Mouse (Mus musculus) midbrain, embryonic 11.5 days (tissue): ENCODE measurements around the gene H1f0. TPM values are rescaled to one million over a fixed set of nuclear protein-coding genes. Genes with fewer than 3 reads are reported as not detected.
A peak's percentile ranks its signal among the peaks of the same experiment; 100 is the strongest.

Experiments used
- ATAC-seq: fragments of 200-750 bp; cut with Nextera tagmentation; 2 replicates; pipeline ENCODE4 v1.8.0; 2017; ENCODE audit warnings: moderate TSS enrichment, moderate library complexity; ENCODE audit not compliant: low FRiP score
- DNase-seq: peaks from one replicate; pipeline ENCODE4 v3.0.0; 2015; ENCODE audit warnings: low spot score; ENCODE audit errors: missing footprints
- H3K27ac ChIP-seq: fragments of 300-500 bp; sonication (generic); 2 replicates; pipeline ENCODE4 v1.5.1; 2014; ENCODE audit warnings: low read depth, low read length
- H3K27me3 ChIP-seq: fragments of 300-500 bp; sonication (generic); 2 replicates; pipeline ENCODE4 v1.6.1; 2014; ENCODE audit warnings: mild to moderate bottlenecking, low read length, moderate library complexity, mixed read lengths; ENCODE audit not compliant: control insufficient read depth, insufficient read depth
- H3K36me3 ChIP-seq: fragments of 300-500 bp; sonication (generic); 2 replicates; pipeline ENCODE4 v1.6.1; 2014; ENCODE audit warnings: mild to moderate bottlenecking, low read length, moderate library complexity, mixed read lengths; ENCODE audit not compliant: control insufficient read depth, insufficient read depth
- H3K4me1 ChIP-seq: fragments of 300-500 bp; sonication (generic); 2 replicates; pipeline ENCODE4 v1.6.1; 2014; ENCODE audit warnings: low read length; ENCODE audit not compliant: control insufficient read depth, insufficient read depth
- H3K4me2 ChIP-seq: fragments of 300-500 bp; sonication (generic); 2 replicates; pipeline ENCODE4 v1.6.1; 2014; ENCODE audit warnings: mild to moderate bottlenecking, moderate library complexity
- H3K4me3 ChIP-seq: fragments of 300-500 bp; sonication (generic); 2 replicates; pipeline ENCODE4 v1.5.1; 2014; ENCODE audit warnings: low read depth, low read length
- H3K9ac ChIP-seq: fragments of 300-500 bp; sonication (generic); 2 replicates; pipeline ENCODE4 v1.6.1; 2014; ENCODE audit warnings: low read length
- H3K9me3 ChIP-seq: fragments of 300-500 bp; sonication (generic); 2 replicates; pipeline ENCODE4 v1.6.1; 2016; ENCODE audit warnings: low read length; ENCODE audit not compliant: control insufficient read depth
- whole genome bisulfite sequencing: fragments of 180-500 bp; shearing (Covaris S2); extraction: QIAGEN DNeasy Blood & Tissue Kit; methylation state at CpG from one replicate; pipeline ENCODE4 v1.1.7; 2014; 5-methylcytosine and 5-hydroxymethylcytosine counted together
- polyA plus RNA-seq: library from polyadenylated mRNA; unstranded; fragments of >200 nt; fragmentation: Nextera tagmentation; extraction: Ambion mirVana; gene quantifications from 2 replicates; pipeline ENCODE4 v1.2.1, GENCODE M21; 2014

Gene H1f0
- polyA plus RNA-seq: 355 and 376 TPM in 2 replicates

DNA sequence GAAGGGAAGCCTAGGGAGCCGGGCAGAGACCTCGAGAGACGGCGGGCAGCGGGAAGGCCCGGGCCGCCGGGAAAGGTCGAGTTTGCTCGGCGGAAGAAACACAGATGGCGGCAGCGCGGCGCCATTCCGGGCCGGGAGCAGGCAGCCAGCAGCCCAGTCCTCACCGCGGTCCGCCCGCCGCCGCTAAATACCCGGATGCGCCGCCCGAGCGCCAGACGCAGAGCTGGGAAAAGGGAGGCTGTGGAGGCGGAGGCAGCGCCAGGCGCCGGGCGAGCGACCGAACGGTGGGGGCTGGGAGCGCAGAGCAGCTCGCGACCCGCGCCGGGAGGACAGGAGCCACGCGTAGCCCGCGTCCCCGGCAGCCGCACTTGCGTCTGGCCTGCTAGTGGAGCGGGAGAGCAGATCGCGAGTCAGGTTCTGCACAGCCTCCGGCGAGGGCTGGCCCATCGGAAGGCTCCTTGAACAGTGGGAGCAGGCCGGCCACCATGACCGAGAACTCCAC, at the start of gene H1f0:
Gene H1f0 (plus strand): TSS at position 214 of the 502 bp plus-strand sequence.
- DNase-seq: peak; percentile 100
- H3K27ac ChIP-seq: peak within 1 kb of the TSS; percentile 86
- H3K27me3 ChIP-seq: no peaks in the 10 kb centered on the region
- no peaks in the 10 kb centered on the region for H3K36me3 ChIP-seq
- H3K4me3 ChIP-seq: peak within 1 kb of the TSS; percentile 72
- H3K9ac ChIP-seq: peak within 1 kb of the TSS; percentile 100
- ATAC-seq: peak; percentile 83
- under 1% methylated on average over 53 of the region's 58 CpGs for WGBS
- H3K4me1 ChIP-seq: peaks cover 32% of the 10 kb centered on the region
- H3K9me3 ChIP-seq: no peaks in the 10 kb centered on the region
- H3K4me2 ChIP-seq: peak within 1 kb of the TSS; percentile 97

GRCm38 (mm10) chr15:78978875-78979274, 49.4 kb upstream of the H1f0 start:
- Histone ChIP-seq H3K4me2 (no peak overlapping the region), H3K4me1 (peaks cover 12% of the 10 kb centered on the region), H3K9me3 (no peaks in the 10 kb centered on the region), H3K27ac (no peak overlapping the region), H3K9ac (peak overlapping the region; percentile 4; the same call in 1 of the 2 replicates), H3K36me3 (no peaks in the 10 kb centered on the region), H3K4me3 (no peak overlapping the region), H3K27me3 (no peaks in the 10 kb centered on the region)
- DNase-seq: no peak
- no peak for ATAC-seq
- WGBS: 43% methylated on average over 4 of the region's 4 CpGs

DNA sequence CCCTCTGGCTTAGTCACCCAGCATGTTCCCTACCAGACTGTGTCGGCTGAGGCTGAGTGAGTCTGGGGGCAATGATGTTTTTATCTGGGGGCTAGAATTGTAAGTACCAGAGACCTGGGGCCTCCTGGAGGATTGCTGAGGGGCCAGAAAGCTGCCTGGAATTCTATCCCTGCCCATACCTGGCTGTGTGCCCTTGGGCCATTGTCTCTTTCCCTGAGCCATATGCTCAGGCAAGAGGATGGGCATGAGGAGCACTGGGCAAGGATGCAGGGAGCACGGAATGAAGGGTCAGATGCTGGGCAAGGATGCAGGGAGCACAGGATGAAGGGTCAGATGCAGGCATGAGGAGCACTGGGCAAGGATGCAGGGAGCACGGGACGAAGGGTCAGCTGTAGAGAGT, 48.2 kb upstream of the H1f0 start:
- H3K4me2 ChIP-seq: no peak overlapping the region
- no peak overlapping the region for H3K27ac ChIP-seq
- H3K4me3 ChIP-seq: no peak overlapping the region
- H3K9me3 ChIP-seq: no peaks in the 10 kb centered on the region
- peaks cover 18% of the 10 kb centered on the region for H3K4me1 ChIP-seq
- DNase-seq (no peak), ATAC-seq (no peak)
- H3K27me3 ChIP-seq: no peaks in the 10 kb centered on the region
- no peaks in the 10 kb centered on the region for H3K36me3 ChIP-seq
- 88% methylated on average over 4 of the region's 4 CpGs for WGBS
- H3K9ac ChIP-seq: no peak overlapping the region

- Histone ChIP-seq H3K4me2 (peak overlapping the region; percentile 95), H3K4me1 (peaks cover 18% of the 10 kb centered on the region), H3K4me3 (peak overlapping the region; percentile 63), H3K27me3 (no peaks in the 10 kb centered on the region), H3K27ac (peak overlapping the region; percentile 44; the same call in 1 of the 2 replicates), H3K9ac (peak overlapping the region; percentile 86), H3K36me3 (no peaks in the 10 kb centered on the region), H3K9me3 (no peaks in the 10 kb centered on the region)
- peak; percentile 91 for ATAC-seq
- peak; percentile 97 for DNase-seq
- under 1% methylated on average over 67 of the region's 67 CpGs for WGBS
These were observed 45.4 kb upstream of the H1f0 start for GRCm38 (mm10) chr15:78982658-78983435.

DNA sequence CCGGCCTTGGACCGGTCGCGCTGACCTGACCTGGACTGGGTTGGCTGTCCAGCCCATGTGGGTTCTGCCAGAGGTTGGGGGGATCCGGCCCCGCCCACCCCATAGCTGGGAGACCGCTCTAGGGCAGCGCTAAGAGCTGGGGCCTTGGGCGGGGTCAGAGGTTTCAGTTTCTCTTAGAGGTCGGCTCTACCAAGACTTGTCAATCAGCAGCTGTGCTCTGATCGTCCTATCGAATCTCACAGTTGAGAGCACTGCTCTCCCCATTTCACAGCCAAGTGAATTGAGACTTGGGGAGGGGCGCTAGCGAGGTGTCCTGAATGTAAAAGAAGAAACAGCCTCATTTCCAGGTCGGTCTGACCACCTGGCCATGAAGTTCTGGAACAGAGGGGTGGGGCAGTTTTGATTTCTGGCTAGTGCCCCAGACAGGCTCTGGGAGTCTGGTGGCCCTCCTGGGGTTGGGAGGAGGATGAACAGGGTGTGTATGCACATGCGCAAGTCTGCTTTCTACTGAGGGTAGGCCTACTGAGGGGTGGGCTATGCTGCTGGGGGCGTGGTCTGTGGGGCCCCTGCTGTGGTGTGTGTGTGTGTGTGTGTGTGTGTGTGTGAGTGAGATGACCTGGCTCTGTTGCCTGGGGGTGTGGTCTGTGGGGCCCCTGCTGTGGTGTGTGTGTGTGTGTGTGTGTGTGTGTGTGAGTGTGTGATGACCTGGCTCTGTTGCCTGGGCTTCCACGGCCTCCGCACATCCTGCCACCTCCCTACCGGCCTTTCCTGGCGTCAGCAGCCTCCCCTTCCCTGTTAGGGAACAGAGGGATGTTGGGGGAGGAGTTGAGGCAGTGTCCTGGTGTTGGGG, 44.6 kb upstream of the H1f0 start:
- Histone ChIP-seq H3K9me3 (no peaks in the 10 kb centered on the region), H3K4me1 (peaks cover 16% of the 10 kb centered on the region), H3K36me3 (no peaks in the 10 kb centered on the region), H3K27me3 (no peaks in the 10 kb centered on the region), H3K4me3 (peak overlapping the region; percentile 63), H3K9ac (peak overlapping the region; percentile 86), H3K4me2 (peak overlapping the region; percentile 95), H3K27ac (peak overlapping the region; percentile 44; the same call in 1 of the 2 replicates)
- DNase-seq (peak; percentile 90), ATAC-seq (peak; percentile 59)
- WGBS: under 1% methylated on average over 21 of the region's 21 CpGs

DNA sequence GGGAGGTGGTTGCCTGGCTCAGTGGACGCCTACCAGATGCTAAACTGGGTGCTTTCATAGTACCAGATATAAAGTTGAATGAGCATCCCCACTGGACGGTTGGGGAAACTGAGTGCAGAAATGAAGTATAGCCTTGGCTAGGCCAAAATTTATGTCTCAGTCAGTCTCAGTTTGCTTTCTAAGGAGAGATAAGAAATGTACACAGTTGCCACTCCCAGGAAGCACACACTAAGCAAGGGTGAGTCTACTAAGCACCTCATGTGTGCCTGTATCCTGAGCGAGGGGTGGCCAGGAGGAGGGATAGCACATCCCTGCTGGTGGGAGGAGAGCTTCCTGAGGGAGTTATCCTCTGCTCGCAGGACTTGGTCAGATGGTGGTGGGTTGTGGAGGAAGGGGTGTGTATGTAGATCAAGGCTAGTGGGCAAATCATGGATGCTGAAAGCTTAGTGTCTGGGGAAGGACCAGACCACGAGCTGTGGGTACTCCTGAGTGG, 43.9 kb upstream of the H1f0 start:
- no peaks in the 10 kb centered on the region for H3K9me3 ChIP-seq
- H3K27me3 ChIP-seq: no peaks in the 10 kb centered on the region
- no peak for DNase-seq
- H3K4me1 ChIP-seq: peaks cover 13% of the 10 kb centered on the region
- no peak overlapping the region for H3K27ac ChIP-seq
- no peaks in the 10 kb centered on the region for H3K36me3 ChIP-seq
- peak overlapping the region; percentile 86; the same call in 1 of the 2 replicates for H3K9ac ChIP-seq
- 38% methylated on average over 5 of the region's 5 CpGs for WGBS
- no peak for ATAC-seq
- H3K4me3 ChIP-seq: peak overlapping the region; percentile 63; the same call in 1 of the 2 replicates
- peak overlapping the region; percentile 95 for H3K4me2 ChIP-seq

GRCm38 (mm10) chr15:78986536-78987220, 41.6 kb upstream of the H1f0 start:
- Histone ChIP-seq H3K9ac (no peak overlapping the region), H3K4me3 (no peak overlapping the region), H3K36me3 (peaks cover 5% of the 10 kb centered on the region; the same call in 1 of the 2 replicates), H3K9me3 (no peaks in the 10 kb centered on the region), H3K27me3 (no peaks in the 10 kb centered on the region), H3K27ac (no peak overlapping the region), H3K4me1 (peaks cover 13% of the 10 kb centered on the region), H3K4me2 (no peak overlapping the region)
- WGBS: 68% methylated on average over 11 of the region's 11 CpGs
- ATAC-seq (no peak), DNase-seq (no peak)

- H3K27ac ChIP-seq: no peak overlapping the region
- H3K36me3 ChIP-seq: peaks cover 24% of the 10 kb centered on the region
- no peak overlapping the region for H3K4me2 ChIP-seq
- peaks cover 9% of the 10 kb centered on the region for H3K4me1 ChIP-seq
- H3K9me3 ChIP-seq: no peaks in the 10 kb centered on the region
- H3K9ac ChIP-seq: no peak overlapping the region
- no peak for ATAC-seq
- DNase-seq: no peak
- H3K27me3 ChIP-seq: no peaks in the 10 kb centered on the region
- H3K4me3 ChIP-seq: no peak overlapping the region
- 81% methylated on average over 14 of the region's 14 CpGs for WGBS
These were observed 39.7 kb upstream of the H1f0 start for GRCm38 (mm10) chr15:78988499-78988971.
